Mouse (Mus musculus): ENCODE data around the gene Nwd2. TPM values are rescaled to one million over a fixed set of nuclear protein-coding genes. Genes with fewer than 3 reads are reported as not detected.
A peak's percentile ranks its signal among the peaks of the same experiment; 100 is the strongest.

Nwd2 gene
- polyA plus RNA-seq, 1 experiment from 2014 or later = 0.11 TPM

- H3K27ac ChIP-seq (ENCODE audit: low read depth) = no peak overlapping the region
- no peak for DNase-seq
- H3K4me2 ChIP-seq = no peak overlapping the region
- TF ChIP-seq CTCF (IDR thresholded peaks at IDR 0.05; ENCODE audit: low read depth) = peak; percentile 28; the same call in 1 of the 2 replicates
- H3K9me3 ChIP-seq (ENCODE audit: low read depth, low read length) = no peaks in the 10 kb centered on the region
- H3K27me3 ChIP-seq (ENCODE audit: insufficient read depth, low read length) = peaks cover 39% of the 10 kb centered on the region
- no peak overlapping the region for H3K4me3 ChIP-seq (ENCODE audit: low read depth, low read length)
- no peaks in the 10 kb centered on the region for H3K4me1 ChIP-seq (ENCODE audit: insufficient read depth)
- 35% methylated on average over 2 of the region's 2 CpGs for WGBS
- no peak overlapping the region for H3K9ac ChIP-seq
- ATAC-seq (ENCODE audit: insufficient read depth) = no peak
- no peaks in the 10 kb centered on the region for H3K36me3 ChIP-seq (ENCODE audit: insufficient read depth)
These were observed 715 bp upstream of the Nwd2 start for GRCm38 (mm10) chr5:63648187-63648586.

GRCm38 (mm10) chr5:63649533-63650464 is 897 bp downstream of the Nwd2 start:
- H3K36me3 ChIP-seq (ENCODE audit: insufficient read depth) = no peaks in the 10 kb centered on the region
- ATAC-seq (ENCODE audit: insufficient read depth) (peak; percentile 77), DNase-seq (peak; percentile 41)
- H3K27ac ChIP-seq (ENCODE audit: low read depth) = no peak overlapping the region
- H3K4me1 ChIP-seq (ENCODE audit: insufficient read depth) = no peaks in the 10 kb centered on the region
- H3K4me3 ChIP-seq (ENCODE audit: low read depth, low read length) = peak overlapping the region; percentile 45
- no peak for TF ChIP-seq CTCF (IDR thresholded peaks at IDR 0.05; ENCODE audit: low read depth)
- no peaks in the 10 kb centered on the region for H3K9me3 ChIP-seq (ENCODE audit: low read depth, low read length)
- H3K4me2 ChIP-seq = peak overlapping the region; percentile 92
- peak overlapping the region; percentile 26 for H3K9ac ChIP-seq
- H3K27me3 ChIP-seq (ENCODE audit: insufficient read depth, low read length) = peaks cover 39% of the 10 kb centered on the region
- WGBS = under 1% methylated on average over 83 of the region's 83 CpGs

GRCm38 (mm10) chr5:63651813-63652212 is 2.9 kb downstream of the Nwd2 start:
- Histone ChIP-seq H3K9ac (no peak overlapping the region), H3K27me3 (ENCODE audit: insufficient read depth, low read length) (peaks cover 39% of the 10 kb centered on the region), H3K27ac (ENCODE audit: low read depth) (no peak overlapping the region), H3K36me3 (ENCODE audit: insufficient read depth) (no peaks in the 10 kb centered on the region), H3K9me3 (ENCODE audit: low read depth, low read length) (no peaks in the 10 kb centered on the region), H3K4me1 (ENCODE audit: insufficient read depth) (no peaks in the 10 kb centered on the region), H3K4me2 (no peak overlapping the region), H3K4me3 (ENCODE audit: low read depth, low read length) (no peak overlapping the region)
- DNase-seq (peak; percentile 42), ATAC-seq (ENCODE audit: insufficient read depth) (no peak)
- no peak for TF ChIP-seq CTCF (IDR thresholded peaks at IDR 0.05; ENCODE audit: low read depth)

GRCm38 (mm10) chr5:63652705-63653104 is 3.8 kb downstream of the Nwd2 start:
- Histone ChIP-seq H3K9me3 (ENCODE audit: low read depth, low read length) (no peaks in the 10 kb centered on the region), H3K4me3 (ENCODE audit: low read depth, low read length) (no peak overlapping the region), H3K27me3 (ENCODE audit: insufficient read depth, low read length) (peaks cover 38% of the 10 kb centered on the region), H3K36me3 (ENCODE audit: insufficient read depth) (no peaks in the 10 kb centered on the region), H3K4me2 (no peak overlapping the region), H3K4me1 (ENCODE audit: insufficient read depth) (no peaks in the 10 kb centered on the region), H3K9ac (no peak overlapping the region), H3K27ac (ENCODE audit: low read depth) (no peak overlapping the region)
- WGBS = 79% methylated on average over 2 of the region's 2 CpGs
- TF ChIP-seq CTCF (IDR thresholded peaks at IDR 0.05; ENCODE audit: low read depth) = no peak
- ATAC-seq (ENCODE audit: insufficient read depth) (no peak), DNase-seq (no peak)

GRCm38 (mm10) chr5:63666884-63667283 is 18.0 kb downstream of the Nwd2 start:
- Histone ChIP-seq H3K9ac (no peak overlapping the region), H3K36me3 (ENCODE audit: insufficient read depth) (no peaks in the 10 kb centered on the region), H3K27ac (ENCODE audit: low read depth) (no peak overlapping the region), H3K27me3 (ENCODE audit: insufficient read depth, low read length) (no peaks in the 10 kb centered on the region), H3K4me3 (ENCODE audit: low read depth, low read length) (no peak overlapping the region), H3K4me1 (ENCODE audit: insufficient read depth) (no peaks in the 10 kb centered on the region), H3K9me3 (ENCODE audit: low read depth, low read length) (no peaks in the 10 kb centered on the region), H3K4me2 (no peak overlapping the region)
- no peak for DNase-seq
- TF ChIP-seq CTCF (IDR thresholded peaks at IDR 0.05; ENCODE audit: low read depth) = no peak
- ATAC-seq (ENCODE audit: insufficient read depth) = no peak
- 89% methylated on average over 5 of the region's 5 CpGs for WGBS

GRCm38 (mm10) chr5:63675934-63676333 is 27.0 kb downstream of the Nwd2 start:
- Histone ChIP-seq H3K27ac (ENCODE audit: low read depth) (no peak overlapping the region), H3K4me1 (ENCODE audit: insufficient read depth) (no peaks in the 10 kb centered on the region), H3K9me3 (ENCODE audit: low read depth, low read length) (no peaks in the 10 kb centered on the region), H3K27me3 (ENCODE audit: insufficient read depth, low read length) (no peaks in the 10 kb centered on the region), H3K36me3 (ENCODE audit: insufficient read depth) (no peaks in the 10 kb centered on the region), H3K9ac (no peak overlapping the region), H3K4me2 (no peak overlapping the region), H3K4me3 (ENCODE audit: low read depth, low read length) (no peak overlapping the region)
- DNase-seq (no peak), ATAC-seq (ENCODE audit: insufficient read depth) (no peak)
- WGBS = 79% methylated on average over 2 of the region's 2 CpGs
- TF ChIP-seq CTCF (IDR thresholded peaks at IDR 0.05; ENCODE audit: low read depth) = no peak

GRCm38 (mm10) chr5:63689084-63689483 is 40.2 kb downstream of the Nwd2 start:
- Histone ChIP-seq H3K9ac (no peak overlapping the region), H3K4me2 (no peak overlapping the region), H3K9me3 (ENCODE audit: low read depth, low read length) (no peaks in the 10 kb centered on the region), H3K4me3 (ENCODE audit: low read depth, low read length) (no peak overlapping the region), H3K36me3 (ENCODE audit: insufficient read depth) (no peaks in the 10 kb centered on the region), H3K27me3 (ENCODE audit: insufficient read depth, low read length) (no peaks in the 10 kb centered on the region), H3K27ac (ENCODE audit: low read depth) (no peak overlapping the region), H3K4me1 (ENCODE audit: insufficient read depth) (no peaks in the 10 kb centered on the region)
- WGBS = 69% methylated on average over 1 of the region's 1 CpGs
- peak; percentile 79 for DNase-seq
- peak; percentile 49; the same call in 1 of the 2 replicates for ATAC-seq (ENCODE audit: insufficient read depth)
- TF ChIP-seq CTCF (IDR thresholded peaks at IDR 0.05; ENCODE audit: low read depth) = no peak
